Comparison of ENCODE assay signal across 20 mouse cellular contexts in the genomic region with DNA sequence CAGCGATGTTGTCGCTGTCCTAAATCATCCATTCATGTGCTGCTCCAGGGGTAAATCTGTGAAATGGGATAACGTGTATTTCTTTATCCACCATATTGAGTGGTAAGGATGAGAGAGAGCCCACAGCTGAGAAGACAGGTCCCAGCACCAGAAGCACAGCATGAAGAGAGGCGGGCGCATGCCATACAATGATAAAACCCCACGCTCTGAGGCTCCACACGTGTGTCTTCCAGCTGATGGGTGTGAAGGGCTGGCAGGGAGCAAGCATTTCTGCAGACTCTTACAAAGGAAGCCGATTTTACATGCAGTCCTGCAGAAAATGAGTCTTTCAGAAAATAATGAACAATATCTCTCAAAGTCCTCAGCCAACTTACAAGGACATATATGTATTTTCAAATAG.
DNase-seq lines count a peak whose midpoint lies in the region; ATAC-seq and TF ChIP-seq lines count a peak whose summit lies in the region.
"Had no signal": no experiment of that assay in that cellular context is flagged by ENCODE, and none has a peak within 500 bp of the region (broad histone marks: within the 10 kb centered on the region; RNA-seq: fewer than 3 reads in every experiment).

No protein-coding gene starts in this region.

- H3K4me1 ChIP-seq in midbrain, embryonic 11.5 days (ENCODE audit: control insufficient read depth, insufficient read depth, low read length), result no peaks in the 10 kb centered on the region
- peaks cover 9% of the 10 kb centered on the region for H3K4me1 ChIP-seq in midbrain, embryonic 15.5 days
- no peaks in the 10 kb centered on the region for H3K4me1 ChIP-seq in kidney, adult 2 months (ENCODE audit: control insufficient read depth, insufficient read depth, low read length)

- no peak for TF ChIP-seq POLR2A in kidney, adult 2 months (IDR thresholded peaks at IDR 0.05; ENCODE audit: low read depth, low read length)

- H3K27ac ChIP-seq in midbrain, embryonic 11.5 days (ENCODE audit: low read depth, low read length), result no peak overlapping the region
- H3K27ac ChIP-seq in midbrain, embryonic 15.5 days, result no peak overlapping the region
- no peak overlapping the region for H3K27ac ChIP-seq in kidney, adult 2 months (ENCODE audit: insufficient read depth, low read depth, low read length)
- H3K27ac ChIP-seq: embryonic facial prominence, embryonic 10.5 days; embryonic facial prominence, embryonic 12.5 days; forebrain, embryonic 13.5 days; forebrain, embryonic 15.5 days had no signal

- no peaks in the 10 kb centered on the region for H3K9me3 ChIP-seq in midbrain, embryonic 11.5 days (ENCODE audit: control insufficient read depth, low read length)
- no peaks in the 10 kb centered on the region for H3K9me3 ChIP-seq in midbrain, embryonic 15.5 days
- H3K9me3 ChIP-seq: embryonic facial prominence, embryonic 10.5 days; embryonic facial prominence, embryonic 12.5 days; forebrain, embryonic 13.5 days; forebrain, embryonic 15.5 days had no signal

- no peak overlapping the region for H3K4me3 ChIP-seq in midbrain, embryonic 11.5 days (ENCODE audit: low read depth, low read length)
- H3K4me3 ChIP-seq in midbrain, embryonic 15.5 days, result no peak overlapping the region
- no peak overlapping the region for H3K4me3 ChIP-seq in kidney, adult 2 months (ENCODE audit: insufficient read depth, low read depth, low read length)
- H3K4me3 ChIP-seq: embryonic facial prominence, embryonic 10.5 days; embryonic facial prominence, embryonic 12.5 days; forebrain, embryonic 13.5 days; forebrain, embryonic 15.5 days had no signal

- DNase-seq in heart, adult 11 months, result peak; percentile 43
- DNase-seq in heart, adult 18-20 months, result no peak
- peak; percentile 49 for DNase-seq in layer of hippocampus, adult 9-11 months
- no peak for DNase-seq in layer of hippocampus, postnatal 36 days
- DNase-seq in midbrain, embryonic 11.5 days (ENCODE audit: low spot score, missing footprints), result peak; percentile 62
- peak; percentile 41 for DNase-seq in telencephalon, adult 2 months (ENCODE audit: low read depth, low spot score)
- DNase-seq in kidney, adult 2 months, result no peak
- DNase-seq: adrenal gland, adult 2 months; adrenal gland, postnatal 10 days; adrenal gland, postnatal 25 days; cerebellum, adult 11-12 months; cerebellum, adult 2 months; cerebellum, adult 9-10 months; cerebellum, postnatal 10 days; cerebellum, postnatal 25 days had no signal

- H3K4me2 ChIP-seq in midbrain, embryonic 11.5 days, result no peak overlapping the region
- no peak overlapping the region for H3K4me2 ChIP-seq in midbrain, embryonic 15.5 days
- H3K4me2 ChIP-seq: embryonic facial prominence, embryonic 12.5 days; forebrain, embryonic 13.5 days; forebrain, embryonic 15.5 days had no signal

- TF ChIP-seq CTCF in kidney, adult 2 months (conservative IDR thresholded peaks at IDR 0.05; ENCODE audit: insufficient read depth, insufficient read length, low read depth, low read length), result no peak

- no peak for ATAC-seq in midbrain, embryonic 11.5 days (ENCODE audit: low FRiP score)
- no peak for ATAC-seq in midbrain, embryonic 15.5 days (replicated peaks)
- ATAC-seq: forebrain, embryonic 13.5 days; forebrain, embryonic 15.5 days had no signal

- no peaks in the 10 kb centered on the region for H3K36me3 ChIP-seq in midbrain, embryonic 11.5 days (ENCODE audit: control insufficient read depth, insufficient read depth, low read length)
- no peaks in the 10 kb centered on the region for H3K36me3 ChIP-seq in midbrain, embryonic 15.5 days (replicated peaks)
- no peaks in the 10 kb centered on the region for H3K36me3 ChIP-seq in kidney, adult 2 months (ENCODE audit: control insufficient read depth, insufficient read depth, low read length)
- H3K36me3 ChIP-seq: embryonic facial prominence, embryonic 12.5 days had no signal

- H3K9ac ChIP-seq in midbrain, embryonic 11.5 days (ENCODE audit: low read length), result no peak overlapping the region
- no peak overlapping the region for H3K9ac ChIP-seq in midbrain, embryonic 15.5 days
- H3K9ac ChIP-seq: embryonic facial prominence, embryonic 12.5 days; forebrain, embryonic 13.5 days; forebrain, embryonic 15.5 days had no signal

- WGBS in midbrain, embryonic 11.5 days, result 83% methylated on average over 8 of the region's 8 CpGs
- whole genome bisulfite sequencing in midbrain, embryonic 15.5 days, result 89% methylated on average over 8 of the region's 8 CpGs
- WGBS in kidney, adult 2 months, result 95% methylated on average over 8 of the region's 8 CpGs

- H3K27me3 ChIP-seq in midbrain, embryonic 11.5 days (ENCODE audit: control insufficient read depth, insufficient read depth, low read length), result no peaks in the 10 kb centered on the region
- H3K27me3 ChIP-seq in midbrain, embryonic 15.5 days (replicated peaks), result no peaks in the 10 kb centered on the region
- H3K27me3 ChIP-seq in kidney, adult 2 months (replicated peaks; ENCODE audit: control insufficient read depth, insufficient read depth, low read length), result no peaks in the 10 kb centered on the region
- H3K27me3 ChIP-seq: embryonic facial prominence, embryonic 12.5 days; forebrain, embryonic 13.5 days; forebrain, embryonic 15.5 days had no signal

Comparison
In these comparisons a context has a peak if more than half of its experiments do, and no peak if none do; other contexts are left out.
1. DNase-seq: peak in heart, adult 11 months (single experiment), layer of hippocampus, adult 9-11 months (single experiment), midbrain, embryonic 11.5 days (single experiment) and telencephalon, adult 2 months (single experiment); none in heart, adult 18-20 months (0 of 2), layer of hippocampus, postnatal 36 days (0 of 2) and kidney, adult 2 months (single experiment).